Mouse (Mus musculus) stomach, embryonic 15.5 days (tissue): ENCODE measurements around the gene Macrod2. TPM values are rescaled to one million over a fixed set of nuclear protein-coding genes. Genes with fewer than 3 reads are reported as not detected.

ENCODE experiments used
- ATAC-seq: fragments of 200-750 bp; cut with Nextera tagmentation; 2 replicates; pipeline ENCODE4 v1.8.0; 2017; ENCODE audit warnings: low read depth, moderate number of reproducible peaks, moderate TSS enrichment; ENCODE audit not compliant: insufficient read depth, low FRiP score
- H3K27ac ChIP-seq: fragments of 300-500 bp; sonication (generic); 2 replicates; pipeline ENCODE4 v1.5.1; 2015; ENCODE audit warnings: mild to moderate bottlenecking, inconsistent platforms
- H3K27me3 ChIP-seq: fragments of 300-500 bp; sonication (generic); replicated peaks from 2 replicates; pipeline ENCODE4 v1.6.1; 2015; ENCODE audit warnings: inconsistent platforms
- H3K36me3 ChIP-seq: fragments of 300-500 bp; sonication (generic); 2 replicates; pipeline ENCODE4 v1.6.1; 2015; ENCODE audit warnings: inconsistent platforms
- H3K4me1 ChIP-seq: fragments of 300-500 bp; sonication (generic); 2 replicates; pipeline ENCODE4 v1.6.1; 2015; ENCODE audit warnings: inconsistent platforms
- H3K4me2 ChIP-seq: fragments of 300-500 bp; sonication (generic); 2 replicates; pipeline ENCODE4 v1.6.1; 2015; ENCODE audit warnings: mild to moderate bottlenecking, inconsistent platforms
- H3K4me3 ChIP-seq: fragments of 300-500 bp; sonication (generic); replicated peaks from 2 replicates; pipeline ENCODE4 v1.5.1; 2015; ENCODE audit warnings: inconsistent platforms
- H3K9ac ChIP-seq: fragments of 300-500 bp; sonication (generic); 2 replicates; pipeline ENCODE4 v1.6.1; 2015; ENCODE audit warnings: inconsistent platforms
- H3K9me3 ChIP-seq: fragments of 300-500 bp; sonication (generic); 2 replicates; pipeline ENCODE4 v1.6.1; 2016; ENCODE audit warnings: inconsistent platforms
- WGBS: fragments of 180-500 bp; shearing (Covaris S2); methylation state at CpG from one replicate; pipeline ENCODE4 v1.1.7; 2015; 5-methylcytosine and 5-hydroxymethylcytosine counted together
- polyA plus RNA-seq: library from polyadenylated mRNA; unstranded; fragments of >200 nt; fragmentation: Nextera tagmentation; extraction: Ambion mirVana; gene quantifications from 2 replicates; pipeline ENCODE4 v1.2.1, GENCODE M21; 2015

The Macrod2 gene
- polyA plus RNA-seq, 1 experiment from 2014 or later = 40.8 TPM

GRCm38 (mm10) chr2:141715061-141715460 is 1320.0 kb downstream of the Macrod2 start:
- Histone ChIP-seq H3K4me1 (no peaks in the 10 kb centered on the region), H3K9me3 (no peaks in the 10 kb centered on the region), H3K36me3 (no peaks in the 10 kb centered on the region), H3K4me3 (no peak overlapping the region), H3K9ac (no peak overlapping the region), H3K27ac (no peak overlapping the region), H3K4me2 (no peak overlapping the region), H3K27me3 (no peaks in the 10 kb centered on the region)
- 78% methylated on average over 3 of the region's 3 CpGs for WGBS
- no peak for ATAC-seq

- H3K4me2 ChIP-seq = no peak overlapping the region
- H3K9ac ChIP-seq = no peak overlapping the region
- no peak overlapping the region for H3K4me3 ChIP-seq
- WGBS = 84% methylated on average over 3 of the region's 3 CpGs
- H3K27me3 ChIP-seq = no peaks in the 10 kb centered on the region
- ATAC-seq = no peak
- H3K27ac ChIP-seq = no peak overlapping the region
- H3K9me3 ChIP-seq = no peaks in the 10 kb centered on the region
- no peaks in the 10 kb centered on the region for H3K36me3 ChIP-seq
- H3K4me1 ChIP-seq = no peaks in the 10 kb centered on the region
Observed at GRCm38 (mm10) chr2:141722531-141722930, 1327.4 kb downstream of the Macrod2 start.

DNA sequence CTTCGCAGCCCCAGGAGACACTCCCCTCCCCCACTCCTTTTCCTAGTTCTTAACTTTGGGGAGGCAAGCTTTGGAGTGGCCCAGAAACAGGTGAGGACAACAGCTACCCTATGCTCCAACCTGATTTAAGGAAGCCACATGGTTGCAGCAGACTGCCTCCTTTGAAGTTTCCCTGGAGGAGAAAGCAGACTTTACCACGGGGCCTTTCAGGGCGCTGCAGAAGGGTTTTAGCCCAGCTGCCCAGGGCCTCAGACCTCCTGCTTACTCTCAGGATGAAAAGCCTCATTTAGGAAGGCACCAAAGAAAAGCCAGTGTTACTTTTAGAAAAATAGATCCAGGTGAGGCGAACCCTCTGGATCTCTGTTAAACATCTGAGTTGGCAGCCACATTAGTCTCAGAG is 1333.9 kb downstream of the Macrod2 start:
- no peaks in the 10 kb centered on the region for H3K36me3 ChIP-seq
- H3K9ac ChIP-seq = no peak overlapping the region
- 69% methylated on average over 4 of the region's 4 CpGs for WGBS
- H3K4me1 ChIP-seq = no peaks in the 10 kb centered on the region
- no peaks in the 10 kb centered on the region for H3K9me3 ChIP-seq
- no peak overlapping the region for H3K4me2 ChIP-seq
- H3K27me3 ChIP-seq = no peaks in the 10 kb centered on the region
- ATAC-seq = no peak
- H3K27ac ChIP-seq = no peak overlapping the region
- H3K4me3 ChIP-seq = no peak overlapping the region

- no peaks in the 10 kb centered on the region for H3K27me3 ChIP-seq
- H3K36me3 ChIP-seq = no peaks in the 10 kb centered on the region
- H3K4me1 ChIP-seq = no peaks in the 10 kb centered on the region
- no peaks in the 10 kb centered on the region for H3K9me3 ChIP-seq
- 92% methylated on average over 5 of the region's 5 CpGs for WGBS
- no peak overlapping the region for H3K4me2 ChIP-seq
- ATAC-seq = no peak
- H3K4me3 ChIP-seq = no peak overlapping the region
- no peak overlapping the region for H3K27ac ChIP-seq
- no peak overlapping the region for H3K9ac ChIP-seq
Observed at GRCm38 (mm10) chr2:141736685-141737456, 1341.8 kb downstream of the Macrod2 start.

GRCm38 (mm10) chr2:141738702-141739101 is 1343.6 kb downstream of the Macrod2 start:
- Histone ChIP-seq H3K4me1 (no peaks in the 10 kb centered on the region), H3K4me3 (no peak overlapping the region), H3K27me3 (no peaks in the 10 kb centered on the region), H3K36me3 (no peaks in the 10 kb centered on the region), H3K27ac (no peak overlapping the region), H3K9me3 (no peaks in the 10 kb centered on the region), H3K4me2 (no peak overlapping the region), H3K9ac (no peak overlapping the region)
- WGBS = 41% methylated on average over 1 of the region's 1 CpGs
- no peak for ATAC-seq

DNA sequence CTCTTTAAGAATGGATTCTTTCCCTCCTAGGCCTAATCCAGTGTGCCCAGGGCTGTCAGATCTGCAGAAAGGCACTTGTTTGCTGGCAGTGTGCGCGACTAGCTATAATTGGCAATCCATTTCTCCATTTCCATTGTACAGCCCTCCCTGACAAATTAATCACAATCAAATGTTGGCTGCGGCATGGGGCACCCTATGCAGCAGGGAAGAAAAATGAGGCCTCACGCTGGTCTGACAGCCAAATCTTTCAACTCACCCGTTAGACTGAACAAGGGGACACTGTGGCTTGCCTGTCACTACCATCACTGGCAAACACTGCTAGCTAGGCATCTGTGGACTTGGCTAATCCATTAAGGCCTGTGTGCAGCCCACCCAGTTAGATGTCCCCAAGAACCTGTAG is 1345.2 kb downstream of the Macrod2 start:
- Histone ChIP-seq H3K4me1 (no peaks in the 10 kb centered on the region), H3K9me3 (no peaks in the 10 kb centered on the region), H3K9ac (no peak overlapping the region), H3K27me3 (no peaks in the 10 kb centered on the region), H3K4me3 (no peak overlapping the region), H3K36me3 (no peaks in the 10 kb centered on the region), H3K4me2 (no peak overlapping the region), H3K27ac (no peak overlapping the region)
- 68% methylated on average over 5 of the region's 5 CpGs for WGBS
- ATAC-seq = no peak

DNA sequence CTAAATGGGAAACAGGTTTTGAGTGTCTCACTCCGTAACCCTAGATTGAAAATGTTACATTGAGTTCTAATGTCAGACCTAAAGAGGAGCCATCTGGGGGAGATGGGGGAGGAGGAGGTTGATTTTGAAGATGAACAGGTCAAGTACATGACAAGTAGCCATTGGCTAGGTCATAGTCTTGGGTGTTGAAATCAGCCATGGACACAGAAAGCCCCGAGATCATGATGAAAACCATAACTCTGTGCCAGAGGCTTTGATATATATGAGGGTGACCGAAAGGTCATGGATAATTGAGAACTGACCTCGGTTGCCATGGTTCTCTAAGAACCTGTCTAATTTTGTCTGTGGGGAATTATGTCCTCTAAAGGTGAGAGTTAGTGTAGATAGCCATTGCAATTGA is 1405.1 kb downstream of the Macrod2 start:
- WGBS = 69% methylated on average over 4 of the region's 4 CpGs
- Histone ChIP-seq H3K27me3 (no peaks in the 10 kb centered on the region), H3K4me2 (no peak overlapping the region), H3K27ac (no peak overlapping the region), H3K36me3 (no peaks in the 10 kb centered on the region), H3K9ac (no peak overlapping the region), H3K4me3 (no peak overlapping the region), H3K9me3 (no peaks in the 10 kb centered on the region), H3K4me1 (no peaks in the 10 kb centered on the region)
- no peak for ATAC-seq

DNA sequence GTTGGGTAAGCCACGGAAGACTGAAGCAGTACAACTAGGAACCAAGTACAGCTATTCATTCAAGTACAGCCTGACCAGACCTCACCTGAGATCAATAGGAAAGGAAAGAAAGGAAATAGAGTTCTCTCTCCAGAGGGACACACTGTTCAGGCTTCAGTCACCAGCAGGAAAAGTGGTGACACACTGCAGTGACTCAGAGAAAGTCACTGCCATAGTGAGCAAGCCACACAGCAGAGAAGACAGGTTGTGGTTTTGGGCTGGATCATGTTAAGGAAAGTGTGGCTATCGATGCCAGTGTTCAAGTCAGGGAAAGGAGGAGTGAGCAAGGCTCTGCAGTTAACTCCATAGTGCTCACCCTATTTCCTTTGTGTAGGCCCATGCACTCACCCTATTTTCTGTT is 1405.8 kb downstream of the Macrod2 start:
- no peak overlapping the region for H3K4me3 ChIP-seq
- H3K9me3 ChIP-seq = no peaks in the 10 kb centered on the region
- H3K36me3 ChIP-seq = no peaks in the 10 kb centered on the region
- no peak overlapping the region for H3K4me2 ChIP-seq
- H3K9ac ChIP-seq = no peak overlapping the region
- H3K4me1 ChIP-seq = no peaks in the 10 kb centered on the region
- ATAC-seq = no peak
- no peak overlapping the region for H3K27ac ChIP-seq
- 57% methylated on average over 2 of the region's 2 CpGs for WGBS
- H3K27me3 ChIP-seq = no peaks in the 10 kb centered on the region

- H3K4me2 ChIP-seq = no peak overlapping the region
- no peaks in the 10 kb centered on the region for H3K4me1 ChIP-seq
- no peaks in the 10 kb centered on the region for H3K27me3 ChIP-seq
- H3K9me3 ChIP-seq = no peaks in the 10 kb centered on the region
- H3K36me3 ChIP-seq = no peaks in the 10 kb centered on the region
- H3K4me3 ChIP-seq = no peak overlapping the region
- H3K9ac ChIP-seq = no peak overlapping the region
- no peak overlapping the region for H3K27ac ChIP-seq
- 92% methylated on average over 4 of the region's 4 CpGs for WGBS
- ATAC-seq = no peak
Observed at GRCm38 (mm10) chr2:141816266-141816665, 1421.2 kb downstream of the Macrod2 start.

DNA sequence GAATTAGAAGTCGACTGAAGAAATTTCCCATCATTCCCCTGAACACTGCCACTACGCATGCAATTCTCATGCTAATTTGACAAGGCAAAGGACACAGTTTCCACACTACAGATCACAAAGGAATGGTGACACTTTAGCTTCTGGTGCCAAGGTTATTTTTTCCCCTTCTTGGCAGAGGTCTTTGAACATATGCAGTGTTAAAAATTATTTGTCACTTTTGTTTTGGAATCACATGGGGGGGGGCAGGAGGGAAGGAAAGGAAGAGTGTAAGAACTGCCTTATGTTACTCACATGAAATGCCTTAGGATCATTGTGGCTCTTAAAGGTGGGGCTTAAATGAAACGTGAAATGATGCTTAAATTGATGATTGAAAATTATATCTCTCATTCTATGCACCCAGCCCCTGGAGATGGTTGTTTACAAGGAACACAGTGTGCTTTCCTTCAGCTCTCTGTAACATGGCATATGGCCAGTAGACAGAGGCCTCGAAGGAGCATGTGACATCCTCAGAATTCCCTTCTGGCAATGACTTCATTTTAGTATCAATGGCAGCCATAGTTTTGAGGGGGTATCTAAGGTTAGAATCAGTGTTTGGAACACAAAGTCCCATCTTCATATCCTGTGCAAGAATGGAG is 1422.6 kb downstream of the Macrod2 start:
- H3K4me3 ChIP-seq = no peak overlapping the region
- H3K9me3 ChIP-seq = no peaks in the 10 kb centered on the region
- 70% methylated on average over 4 of the region's 4 CpGs for WGBS
- H3K4me1 ChIP-seq = no peaks in the 10 kb centered on the region
- H3K27ac ChIP-seq = no peak overlapping the region
- no peak overlapping the region for H3K9ac ChIP-seq
- H3K4me2 ChIP-seq = no peak overlapping the region
- no peaks in the 10 kb centered on the region for H3K27me3 ChIP-seq
- no peak for ATAC-seq
- H3K36me3 ChIP-seq = no peaks in the 10 kb centered on the region

DNA sequence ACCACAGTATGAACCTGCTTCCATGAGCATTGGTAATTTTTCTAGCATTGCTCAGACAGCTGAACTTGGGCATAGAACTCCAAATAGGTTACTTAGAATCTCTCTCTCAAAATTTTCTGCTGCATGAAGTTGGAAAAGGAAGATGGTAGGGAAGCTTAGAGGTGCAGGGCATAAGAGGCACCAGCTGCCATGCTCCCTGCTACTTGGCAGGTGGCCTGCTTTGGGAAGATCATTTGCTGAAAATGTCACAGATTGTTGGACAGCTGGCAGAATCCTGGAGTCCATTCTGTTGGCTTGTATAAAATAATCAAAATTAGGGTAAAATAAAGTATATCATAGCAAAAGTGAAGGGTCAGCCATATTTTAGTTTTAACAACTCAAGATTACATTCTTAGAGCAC is 1425.7 kb downstream of the Macrod2 start:
- no peak for ATAC-seq

GRCm38 (mm10) chr2:141825606-141826495 is 1430.7 kb downstream of the Macrod2 start:
- Histone ChIP-seq H3K4me1 (no peaks in the 10 kb centered on the region), H3K36me3 (no peaks in the 10 kb centered on the region), H3K9me3 (no peaks in the 10 kb centered on the region), H3K9ac (no peak overlapping the region), H3K27me3 (no peaks in the 10 kb centered on the region), H3K4me3 (no peak overlapping the region), H3K27ac (no peak overlapping the region), H3K4me2 (no peak overlapping the region)
- ATAC-seq = no peak
- WGBS = 40% methylated on average over 8 of the region's 8 CpGs

More for the DNA sequence above, 1425.7 kb downstream of the Macrod2 start:
- H3K4me3 ChIP-seq = no peak overlapping the region
- H3K9me3 ChIP-seq = no peaks in the 10 kb centered on the region
- H3K4me1 ChIP-seq = no peaks in the 10 kb centered on the region
- no peaks in the 10 kb centered on the region for H3K36me3 ChIP-seq
- no peak overlapping the region for H3K9ac ChIP-seq
- no peaks in the 10 kb centered on the region for H3K27me3 ChIP-seq
- no peak overlapping the region for H3K27ac ChIP-seq
- H3K4me2 ChIP-seq = no peak overlapping the region
